Mouse (Mus musculus) spleen, adult 12 weeks (tissue): ENCODE measurements around the gene Gm9999.
A peak's percentile ranks its signal among the peaks of the same experiment; 100 is the strongest.
"Not testable (repeated sequence)": the region's sequence is repeated elsewhere in the genome, so short reads cannot be mapped to it uniquely, and the experiment has no call there.

Source experiments
- DNase-seq: peaks from one replicate; pipeline ENCODE4 v3.0.0; 2022; ENCODE audit warnings: low spot score

The Gm9999 gene

DNA sequence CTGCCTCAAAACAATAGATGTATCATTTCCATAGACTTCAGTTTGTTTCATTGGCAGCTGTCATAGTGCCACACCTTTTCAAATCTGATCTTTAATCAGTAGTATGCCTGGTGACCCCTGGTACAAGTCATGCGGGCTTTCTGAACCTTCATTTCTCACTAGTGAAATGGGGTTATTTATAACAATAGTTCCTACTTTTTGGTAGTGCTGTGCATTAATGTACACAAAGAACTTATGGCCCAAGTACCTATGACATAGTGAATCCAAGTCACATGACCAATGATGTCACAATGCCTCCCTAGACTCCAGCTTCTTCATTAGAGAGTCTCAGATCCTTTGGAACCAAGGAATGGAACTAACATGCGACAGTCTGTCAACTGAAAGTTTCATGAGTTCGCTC is at the start of gene Gm9999:
Gene Gm9999 (plus strand): TSS at position 301 of the 400 bp plus-strand sequence.
- no peak for DNase-seq

DNA sequence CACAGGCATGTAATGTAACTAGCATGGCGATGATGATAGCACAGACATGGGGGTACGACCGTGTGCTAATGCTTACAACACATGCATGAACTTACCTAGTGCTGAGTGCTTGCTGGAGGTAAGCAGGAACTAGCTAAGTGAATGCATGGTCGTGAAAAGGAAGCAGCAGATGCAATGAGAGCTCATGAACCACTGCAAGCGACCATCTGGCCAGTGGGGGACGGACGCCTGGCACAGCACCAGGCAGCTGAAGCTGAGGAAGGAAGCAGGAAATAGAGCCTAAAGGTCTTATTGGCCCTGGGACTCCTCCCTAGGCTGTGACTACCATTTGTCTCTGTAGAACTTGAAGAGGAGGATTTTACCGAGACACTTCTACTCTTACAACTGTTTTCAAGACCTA is 48.6 kb upstream of the Gm9999 start:
- DNase-seq, result no peak

DNA sequence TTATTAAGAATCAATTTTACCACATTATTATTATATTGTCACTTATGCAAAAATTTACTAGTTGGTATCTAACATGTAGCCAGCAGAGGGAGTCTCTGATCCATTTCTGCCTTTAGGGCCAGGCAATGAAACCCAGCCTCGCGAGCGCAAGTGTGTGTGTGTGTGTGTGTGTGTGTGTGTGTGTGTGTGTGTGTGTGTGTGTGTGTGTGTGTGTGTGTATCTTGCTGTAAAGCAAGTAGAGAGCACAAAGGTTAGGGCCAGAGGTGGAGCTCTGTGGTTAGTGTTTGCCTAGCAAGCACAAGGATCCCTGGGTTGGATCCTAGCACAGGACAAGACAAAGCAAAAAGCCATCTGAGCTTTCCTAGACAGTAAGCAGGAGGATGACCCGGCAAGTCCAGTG is 47.5 kb upstream of the Gm9999 start:
- DNase-seq, result no peak

DNA sequence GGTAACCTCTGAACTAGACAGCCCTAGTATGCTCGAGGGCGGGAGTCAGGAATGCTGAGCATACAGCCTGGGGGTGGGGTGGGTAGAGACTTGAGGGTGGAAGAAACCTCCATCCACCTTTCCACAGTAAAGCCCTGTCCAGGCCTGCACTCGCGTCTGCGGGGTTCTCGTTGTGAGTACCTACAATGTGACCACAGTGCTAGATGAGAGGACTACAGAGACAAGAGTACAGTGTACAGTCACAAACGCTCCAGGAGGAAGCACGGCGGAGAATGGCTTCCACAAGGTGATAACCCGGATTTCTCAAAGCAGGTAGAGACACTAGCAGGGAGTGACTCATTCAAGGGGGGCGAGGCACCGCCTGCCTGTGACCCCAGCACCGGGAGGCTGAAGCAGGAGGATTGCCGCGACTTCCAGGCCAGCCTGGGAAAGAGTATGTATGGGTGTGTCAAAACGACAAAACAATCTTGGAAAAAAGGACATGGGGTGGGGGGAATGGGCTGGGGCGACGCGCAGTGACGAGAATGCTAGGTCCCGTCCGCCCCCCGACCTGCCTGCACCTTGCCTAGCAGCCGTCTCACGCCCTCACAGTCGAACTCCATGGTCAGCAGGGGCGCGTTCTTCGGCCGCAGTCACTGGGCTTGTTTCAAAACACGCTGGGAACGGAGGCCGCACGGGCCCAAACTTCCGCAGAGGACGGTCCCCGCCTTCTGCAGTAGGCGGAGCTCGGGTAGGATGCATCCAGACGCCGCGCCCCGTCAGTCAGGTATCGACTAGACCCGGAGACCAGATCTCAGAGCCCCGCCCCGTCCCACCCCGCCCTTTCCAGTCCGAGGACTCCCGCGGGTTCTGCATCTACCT is 25.3 kb upstream of the Gm9999 start, which contains the start of gene Uevld:
Gene Uevld (minus strand): TSS at position 697 of the 861 bp plus-strand sequence.
- DNase-seq, result peak; percentile 83

DNA sequence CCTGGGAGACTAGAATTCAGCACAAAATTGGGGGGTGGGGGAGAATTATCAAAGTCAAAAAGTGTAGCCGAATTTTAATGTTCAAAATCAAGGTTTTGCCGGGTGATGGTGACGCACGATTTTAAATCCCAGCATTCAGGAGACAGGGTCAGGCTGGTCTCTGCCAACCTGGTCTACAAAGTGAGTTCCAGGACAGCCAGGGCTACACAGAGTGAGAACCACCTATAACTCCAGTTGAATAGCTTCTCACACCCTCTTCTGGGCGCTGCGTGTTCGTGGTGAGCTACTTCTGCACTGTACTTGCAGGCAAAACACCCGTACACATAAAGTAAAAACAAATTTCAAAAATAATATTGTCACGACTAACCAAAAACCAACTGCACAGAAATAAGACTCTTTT is 24.5 kb upstream of the Gm9999 start:
- no peak for DNase-seq

DNA sequence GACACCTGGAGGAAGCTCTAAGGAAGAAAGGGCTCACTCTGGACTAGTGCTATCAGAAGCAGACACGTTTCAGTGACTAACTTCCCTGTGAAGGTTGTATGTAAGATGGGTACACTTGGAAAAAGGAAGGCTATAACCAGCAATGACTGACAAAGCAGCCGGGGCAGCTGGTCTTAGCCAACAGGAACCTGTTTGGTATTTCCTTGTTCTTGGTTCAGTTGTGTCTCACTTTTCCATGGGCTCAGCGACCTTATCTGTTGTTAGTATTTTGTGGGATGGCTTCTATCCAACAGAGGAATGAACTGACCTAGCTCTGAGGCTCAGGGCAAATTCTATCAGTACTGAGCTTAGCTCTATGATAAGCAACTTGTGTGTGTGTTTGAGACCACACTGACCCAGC is 22.4 kb upstream of the Gm9999 start:
- DNase-seq, result no peak

DNA sequence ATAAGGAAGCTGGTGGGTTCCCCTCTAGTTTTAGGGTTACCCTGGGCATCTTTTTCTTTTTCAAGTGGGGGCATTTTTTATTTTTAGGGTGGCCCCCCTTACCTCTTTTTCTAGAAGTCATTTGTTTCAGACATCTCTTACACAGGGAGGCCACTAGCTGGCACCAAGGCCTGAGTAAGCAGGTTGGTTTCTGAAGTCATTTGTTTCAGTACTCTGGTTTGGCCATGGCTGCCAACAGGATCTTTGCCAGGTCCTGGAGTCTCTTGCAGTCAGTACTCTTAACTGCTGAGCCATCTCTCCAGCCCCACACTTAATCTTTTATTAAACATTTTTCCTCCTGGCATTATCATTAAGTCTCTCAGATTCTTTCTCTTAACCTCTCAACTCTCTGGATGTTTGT is 21.2 kb upstream of the Gm9999 start:
- no peak for DNase-seq

DNA sequence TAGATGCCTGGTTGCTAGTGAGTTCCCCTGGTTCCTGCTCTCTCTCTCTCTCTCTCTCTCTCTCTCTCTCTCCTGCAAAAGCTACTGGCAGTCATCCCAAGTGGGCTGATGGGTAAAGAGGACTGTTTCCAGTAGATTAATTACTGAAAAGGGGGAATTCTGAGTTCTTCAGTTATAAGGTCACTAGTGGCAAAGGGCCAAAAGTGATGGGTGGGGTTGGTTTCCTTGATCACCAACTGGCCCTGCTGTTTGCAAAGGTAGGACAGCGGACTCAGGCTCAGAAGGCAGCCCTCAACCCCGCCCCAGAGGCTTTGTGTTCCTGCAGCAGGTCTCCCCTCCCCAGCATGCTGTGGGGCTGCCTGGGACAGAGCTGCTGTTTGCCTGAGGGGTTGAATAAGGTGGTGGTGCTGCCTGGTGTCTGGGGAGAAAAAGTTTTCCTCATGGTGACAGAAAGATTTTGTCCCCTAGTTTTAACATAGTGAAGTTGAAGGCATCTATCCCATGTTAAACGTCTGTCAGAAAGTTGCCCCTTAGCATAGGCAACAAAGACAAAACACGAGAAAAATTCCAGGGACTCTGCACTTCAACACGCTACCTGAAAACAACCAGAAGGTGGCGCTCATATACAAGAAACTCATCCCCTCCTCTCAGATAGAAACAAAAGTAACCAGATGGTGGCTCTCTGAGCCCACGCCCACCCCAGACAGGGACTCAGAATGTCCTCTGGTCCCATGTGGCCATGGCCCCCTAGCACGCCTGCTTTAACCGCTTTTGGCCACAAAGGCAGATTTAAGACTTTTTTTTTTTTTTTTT is 20.4 kb upstream of the Gm9999 start:
- DNase-seq, result peak; percentile 22

DNA sequence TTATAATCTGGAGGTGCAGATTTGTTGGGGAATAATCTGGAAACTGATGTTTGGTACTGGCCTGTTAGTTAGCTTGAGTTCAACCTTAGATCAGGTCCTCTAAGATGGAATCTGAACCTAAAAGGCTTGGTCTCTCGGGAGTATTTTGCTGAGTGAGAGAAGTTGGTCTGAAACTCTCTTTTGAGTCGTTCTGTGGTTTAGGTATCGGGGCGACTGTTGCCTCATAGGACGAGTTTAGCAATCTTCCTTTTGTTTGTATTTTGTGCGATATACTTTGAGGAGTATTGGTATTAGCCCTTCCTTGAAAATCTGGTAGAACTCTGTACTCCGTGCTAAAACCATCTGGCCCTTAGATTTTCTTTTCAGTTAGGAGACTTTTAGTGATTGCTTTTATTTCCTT is 19.3 kb upstream of the Gm9999 start:
- DNase-seq, result no peak

DNA sequence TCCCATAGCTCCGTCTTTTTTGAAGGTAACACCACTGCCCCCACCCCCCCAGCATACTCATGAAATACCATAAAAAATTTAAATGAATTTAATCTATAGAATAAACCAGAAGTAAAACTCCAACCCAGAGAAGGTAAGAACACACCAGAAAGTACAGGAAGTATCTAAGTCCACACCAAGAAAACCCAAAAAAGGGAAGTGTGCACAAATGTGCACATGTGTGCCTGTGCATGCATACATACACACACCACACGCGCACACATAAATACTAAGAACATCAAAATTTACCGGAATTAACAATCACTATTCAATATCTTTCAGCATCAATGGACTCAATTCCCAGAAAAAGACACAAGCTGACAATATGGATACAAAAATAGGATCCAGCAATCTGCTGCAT is 13.5 kb upstream of the Gm9999 start:
- DNase-seq, result no peak

DNA sequence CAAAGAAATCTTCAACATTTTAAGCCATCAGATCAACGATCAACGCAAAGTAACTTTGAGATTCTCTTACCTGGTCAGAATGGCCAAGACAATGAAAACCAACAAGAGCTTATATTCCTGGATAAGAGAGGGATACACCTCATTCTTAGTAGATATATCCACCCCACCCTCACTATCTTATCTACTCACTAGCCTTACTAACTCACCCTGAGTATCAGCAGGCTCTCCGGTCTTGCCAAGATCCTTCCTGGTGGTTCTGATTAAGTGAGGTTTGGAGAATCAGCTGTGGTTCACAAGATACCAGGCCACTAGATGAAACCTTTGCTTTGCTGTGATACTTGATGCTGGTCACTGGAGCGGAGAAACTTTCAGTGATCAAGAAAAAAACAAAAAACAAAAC is 8.7 kb upstream of the Gm9999 start:
- DNase-seq, result no peak

DNA sequence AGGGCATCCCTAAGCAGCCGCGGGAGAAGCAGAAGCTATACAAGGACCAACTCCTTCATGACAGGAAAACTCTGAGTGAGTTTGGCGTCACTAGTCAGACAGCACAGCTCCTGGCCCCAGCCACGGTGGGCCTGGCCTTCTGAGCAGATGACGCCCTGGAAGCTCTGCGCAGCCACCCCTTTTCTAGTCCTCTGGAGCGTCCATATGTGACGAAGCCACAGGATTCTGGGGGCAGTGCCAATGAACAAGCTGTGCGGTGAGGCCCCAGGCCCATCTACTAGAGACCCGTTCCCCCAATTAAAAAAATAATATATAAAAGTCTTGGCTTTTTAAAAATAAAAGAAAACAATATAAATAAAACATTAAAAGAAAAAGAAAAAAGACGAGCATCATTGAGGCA is 7.9 kb upstream of the Gm9999 start:
- DNase-seq, result no peak

DNA sequence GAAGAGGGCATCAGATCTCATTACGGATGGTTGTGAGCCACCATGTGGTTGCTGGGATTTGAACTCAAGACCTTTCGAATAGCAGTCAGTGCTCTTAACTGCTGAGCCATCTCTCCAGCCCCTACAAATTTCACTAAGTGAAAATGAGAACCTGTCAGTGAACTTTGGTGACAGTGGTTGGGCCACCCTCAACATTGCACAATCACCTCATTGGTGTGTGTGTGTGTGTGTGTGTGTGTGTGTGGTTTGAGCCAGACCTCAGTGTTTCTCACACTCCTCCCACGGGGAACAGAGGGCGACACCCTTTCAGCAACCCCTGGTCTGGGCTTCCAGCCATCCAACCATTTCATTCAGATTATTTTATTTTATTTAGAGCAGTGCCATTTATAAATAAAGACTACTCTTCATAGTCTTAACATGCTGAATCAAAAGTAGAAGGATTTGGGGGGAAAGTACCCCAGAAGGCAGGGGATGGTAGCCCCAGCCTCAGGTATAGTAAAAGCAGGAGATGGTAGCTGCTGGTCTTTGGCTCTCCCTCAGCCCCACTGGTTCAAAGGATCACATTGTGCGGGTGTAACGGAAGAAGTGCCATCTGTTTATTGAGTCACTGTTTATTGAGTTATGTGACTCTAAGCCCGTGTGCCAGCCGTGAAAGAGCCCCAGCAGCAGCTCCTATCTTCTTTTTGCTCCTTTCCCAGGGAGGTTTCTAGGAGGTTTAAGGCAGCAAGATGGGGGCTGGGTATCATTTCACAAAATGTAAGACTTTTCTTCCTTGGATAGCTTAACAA is 2.5 kb downstream of the Gm9999 start:
- no peak for DNase-seq

DNA sequence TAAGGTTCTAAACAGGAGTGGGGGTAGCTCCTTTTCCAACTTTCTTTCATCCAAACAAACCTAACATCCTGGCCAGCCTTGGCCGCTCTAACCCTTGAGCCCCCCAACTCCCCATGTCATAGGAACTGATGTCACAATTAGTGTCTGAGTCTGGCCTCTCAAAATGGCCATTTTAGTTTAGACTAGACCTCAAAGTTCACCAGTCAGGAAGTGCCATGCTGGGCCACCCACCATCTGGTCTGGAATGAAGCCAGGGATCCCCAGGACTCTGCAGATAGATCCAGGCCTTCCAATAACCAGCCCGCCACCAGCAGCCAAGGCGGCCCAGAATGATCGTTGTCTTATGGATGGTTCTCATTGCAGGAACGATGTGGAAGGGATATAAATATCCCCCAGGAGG is 3.3 kb downstream of the Gm9999 start:
- DNase-seq, result no peak

DNA sequence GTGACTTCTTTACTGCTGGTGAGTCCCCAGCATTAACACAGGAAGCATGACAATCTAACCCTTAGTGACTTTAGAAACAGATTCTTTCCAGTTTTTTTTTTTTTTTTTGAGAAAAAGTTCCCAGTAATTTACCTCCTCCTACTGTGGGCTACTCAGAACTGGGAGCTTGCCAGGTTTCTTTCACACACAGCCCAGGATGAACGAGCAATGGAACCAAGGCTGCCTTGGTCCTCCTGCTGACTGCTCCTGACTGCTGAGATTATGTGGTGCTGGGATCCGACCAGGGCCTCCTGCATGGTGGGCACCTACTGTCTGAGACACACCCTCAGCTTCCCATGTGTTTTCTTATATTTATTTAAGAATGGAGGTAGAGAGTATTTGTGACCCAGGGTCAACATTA is 3.7 kb downstream of the Gm9999 start:
- no peak for DNase-seq

DNA sequence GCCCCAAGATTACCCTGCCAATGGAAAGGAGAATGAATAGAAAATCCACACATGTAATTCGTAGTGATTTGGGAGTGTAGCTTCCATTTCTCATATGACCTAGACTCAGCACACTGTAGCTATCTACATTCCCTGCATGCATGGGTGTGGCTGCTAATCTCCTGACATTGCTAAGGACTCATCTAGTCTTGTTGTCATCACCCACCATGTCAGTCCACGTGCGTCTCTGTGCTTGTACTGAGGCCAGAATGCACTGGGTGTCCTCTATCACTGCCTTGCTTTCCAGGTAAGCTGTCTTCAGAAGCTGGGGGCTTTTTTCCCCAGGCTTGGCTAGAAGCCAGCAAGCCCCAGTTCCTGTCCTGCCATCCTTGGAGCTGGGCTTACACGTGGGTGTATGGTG is 6.0 kb downstream of the Gm9999 start:
- DNase-seq, result not testable (repeated sequence)

DNA sequence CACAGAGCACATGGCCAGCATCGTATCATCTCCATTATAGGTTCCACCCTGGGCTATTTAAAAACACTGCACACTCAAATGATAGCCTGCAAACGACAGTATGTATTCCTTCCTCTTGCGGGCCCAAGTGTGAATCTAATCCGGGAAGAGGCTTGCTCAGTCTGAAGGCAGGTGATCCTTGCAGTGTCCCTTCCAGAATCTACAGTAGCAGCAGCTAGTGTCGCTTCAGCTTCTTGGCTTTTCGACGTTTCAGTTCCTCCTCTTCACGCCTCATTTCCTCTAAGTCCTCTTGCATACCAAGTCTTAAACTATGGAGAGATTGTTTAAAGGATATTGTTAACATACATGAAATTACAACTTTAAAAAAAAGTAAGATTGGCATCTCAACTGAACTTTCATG is 9.7 kb downstream of the Gm9999 start:
- DNase-seq, result no peak

DNA sequence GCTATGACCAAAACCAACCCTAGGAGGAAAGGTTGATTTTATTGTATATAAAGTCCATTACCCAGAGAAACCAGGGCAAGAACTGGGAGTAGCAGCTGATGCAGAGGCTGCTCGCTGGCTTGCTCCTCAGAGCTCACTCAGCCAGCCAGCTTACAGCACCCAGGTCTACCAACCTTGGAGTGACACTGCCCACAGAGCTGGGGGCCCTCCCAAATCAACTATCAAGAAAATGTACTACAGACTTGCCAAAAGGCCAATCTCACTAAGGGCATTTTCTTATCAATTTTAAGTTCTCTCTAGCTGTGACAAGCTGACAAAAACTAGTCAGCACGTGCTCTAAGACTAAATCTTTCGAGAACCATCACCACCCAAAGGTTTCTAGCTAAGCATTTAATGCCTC is 12.2 kb downstream of the Gm9999 start:
- no peak for DNase-seq

DNA sequence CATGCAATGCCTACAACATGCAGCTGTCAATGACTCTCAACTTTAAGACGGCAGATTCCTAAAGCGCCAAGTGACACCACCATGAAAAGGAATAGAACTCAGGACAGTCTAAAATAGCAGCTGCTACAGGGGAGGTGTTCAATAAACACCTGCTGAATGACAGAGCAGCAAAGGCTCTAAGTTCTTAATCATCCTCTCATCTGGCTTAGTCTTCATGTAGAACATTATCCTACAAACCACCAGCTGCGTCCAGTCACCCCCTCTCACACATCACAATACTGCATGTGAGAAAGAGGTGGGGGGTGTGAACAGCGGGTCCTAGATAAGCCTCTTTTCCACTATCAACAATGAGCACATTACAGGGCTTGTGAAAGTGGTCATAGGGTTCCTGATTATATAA is 13.6 kb downstream of the Gm9999 start:
- no peak for DNase-seq

DNA sequence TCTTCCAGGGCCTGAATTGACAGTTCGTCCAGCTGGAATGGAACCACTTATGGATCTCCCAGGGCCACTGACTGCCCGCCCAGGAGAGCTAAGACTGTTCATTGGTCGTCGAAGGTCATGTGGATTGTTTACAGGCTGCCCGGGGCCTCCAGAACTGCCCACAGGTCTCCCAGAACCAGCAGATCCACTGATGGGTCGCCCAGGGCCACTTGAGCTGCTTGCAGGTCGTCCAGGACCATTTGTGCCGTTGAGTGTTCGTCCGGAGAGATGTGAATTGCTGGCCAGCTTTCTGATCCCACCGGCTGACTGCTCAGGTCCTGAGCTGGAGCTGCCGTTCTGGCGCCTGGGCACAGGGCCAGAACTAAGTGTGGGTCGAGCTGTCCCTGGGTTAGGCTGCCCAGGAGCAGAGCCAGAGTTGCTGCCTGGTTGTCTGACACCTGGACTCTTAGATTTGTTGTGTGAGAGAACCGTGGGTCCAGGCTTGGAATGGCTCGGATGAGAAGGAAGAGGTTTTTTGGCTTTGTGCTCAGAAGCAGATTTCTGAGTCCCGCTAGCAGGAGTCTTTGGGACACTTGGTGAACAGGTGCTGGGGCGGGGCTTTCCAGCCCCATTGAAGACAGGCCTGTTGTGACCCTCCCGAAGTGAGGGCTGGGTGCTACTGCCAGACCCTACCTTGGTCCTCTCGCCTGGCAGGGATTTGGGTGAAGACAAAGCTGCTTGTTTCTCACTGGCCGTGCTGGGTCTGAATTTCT is 14.4 kb downstream of the Gm9999 start:
- DNase-seq, result no peak

DNA sequence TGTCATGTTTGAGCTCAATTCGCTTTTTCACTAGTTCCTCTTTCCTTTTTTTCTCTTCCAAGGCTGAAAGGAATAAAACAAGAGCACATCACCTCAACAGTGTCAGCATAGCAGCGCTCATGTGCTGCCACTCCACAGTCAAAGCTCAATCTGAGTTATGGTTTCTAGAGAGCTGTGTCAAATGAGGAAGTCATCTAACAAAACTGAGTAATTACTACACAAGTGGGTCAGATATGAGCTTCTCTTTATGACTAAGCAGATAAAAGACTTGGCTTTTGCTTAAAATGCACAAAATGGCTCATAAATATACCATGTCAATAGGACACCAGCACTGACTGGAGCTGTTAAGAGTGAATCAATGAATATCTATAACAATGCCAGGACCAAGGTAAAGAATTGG is 15.6 kb downstream of the Gm9999 start:
- DNase-seq, result no peak
